Mouse (Mus musculus): ENCODE data around the gene Slc9a2.
A peak's percentile ranks its signal among the peaks of the same experiment; 100 is the strongest.
"Not testable (repeated sequence)": the region's sequence is repeated elsewhere in the genome, so short reads cannot be mapped to it uniquely, and the experiment has no call there.

The Slc9a2 gene

GRCm38 (mm10) chr1:40680067-40680867 lies at the start of gene Slc9a2:
TSS of gene Slc9a2 (plus strand) at chr1:40680574.
- DNase-seq (ENCODE audit: low spot score): no peak

DNA sequence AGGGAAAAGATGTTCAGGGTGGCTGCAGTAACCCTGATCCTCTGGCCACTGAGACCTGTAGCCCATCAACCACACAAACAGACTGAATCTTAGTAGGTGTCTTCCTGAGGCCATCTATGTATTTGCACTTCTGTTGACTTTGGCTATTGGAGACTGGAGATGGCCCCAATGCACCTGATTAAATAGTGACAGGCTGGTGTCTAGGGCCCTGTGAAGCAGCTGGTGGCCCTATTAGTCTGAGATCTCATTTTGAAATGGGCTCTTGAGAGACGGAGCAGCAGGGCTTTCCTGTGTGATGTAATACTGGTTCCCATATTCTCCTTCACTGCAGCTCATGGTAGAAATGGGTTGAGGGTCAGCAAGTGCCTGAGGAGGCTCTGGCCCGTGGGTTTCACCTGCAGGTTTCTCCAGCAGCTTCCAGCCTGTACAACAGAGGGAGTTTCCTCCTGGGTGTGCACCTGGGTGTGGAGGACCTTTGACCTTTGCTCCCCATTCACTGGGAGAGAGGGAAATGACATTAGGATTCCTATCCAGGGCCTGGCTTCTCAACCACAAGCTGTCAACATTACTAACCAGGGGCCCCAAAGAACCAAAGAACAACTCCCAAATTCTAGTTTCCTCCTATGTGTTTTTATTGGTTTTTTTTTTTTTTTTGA lies 47.8 kb upstream of the Slc9a2 start:
- no peak for DNase-seq (ENCODE audit: low spot score)

DNA sequence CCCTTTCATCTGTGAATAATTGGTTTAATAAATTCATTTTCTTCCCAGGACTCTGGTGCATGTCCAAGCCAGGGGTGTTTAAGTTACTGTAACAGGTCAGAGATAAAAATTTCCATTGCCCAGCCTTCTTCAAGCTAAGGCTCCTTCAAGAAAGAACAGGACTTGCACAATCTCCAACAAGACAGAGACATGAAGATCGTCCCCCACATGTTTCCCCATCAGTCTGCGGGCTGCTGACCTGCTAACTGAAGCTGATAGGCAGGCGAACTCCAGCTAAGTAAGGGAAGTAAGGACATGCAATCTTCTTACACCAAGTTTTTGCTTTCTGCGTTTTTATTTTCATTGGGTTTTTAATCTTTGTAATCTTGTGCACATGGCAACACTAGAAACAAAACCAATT lies 45.8 kb upstream of the Slc9a2 start:
- no peak for DNase-seq (ENCODE audit: low spot score)

DNA sequence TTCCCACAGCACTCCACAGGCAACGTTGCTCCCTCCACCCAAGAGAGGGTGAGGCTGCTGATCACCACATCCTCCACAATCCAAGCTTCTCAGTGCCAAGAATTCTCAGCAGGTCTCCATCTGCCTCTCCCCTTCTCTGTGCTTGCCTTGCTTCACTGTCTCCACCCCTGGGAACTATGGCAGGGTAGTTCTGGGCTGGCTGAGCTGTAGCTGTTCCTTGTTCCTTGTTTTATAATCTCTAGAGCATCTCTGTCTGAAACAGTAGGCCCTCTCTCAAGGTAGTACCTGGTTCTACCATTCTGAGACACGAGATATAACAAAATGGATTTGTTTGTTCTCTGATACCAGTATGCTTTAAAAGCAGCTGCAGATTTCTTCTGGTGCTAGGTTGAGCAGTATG lies 32.1 kb upstream of the Slc9a2 start:
- DNase-seq (ENCODE audit: low spot score): no peak

GRCm38 (mm10) chr1:40650803-40651497 lies 29.4 kb upstream of the Slc9a2 start:
- no peak for DNase-seq (ENCODE audit: low spot score)

DNA sequence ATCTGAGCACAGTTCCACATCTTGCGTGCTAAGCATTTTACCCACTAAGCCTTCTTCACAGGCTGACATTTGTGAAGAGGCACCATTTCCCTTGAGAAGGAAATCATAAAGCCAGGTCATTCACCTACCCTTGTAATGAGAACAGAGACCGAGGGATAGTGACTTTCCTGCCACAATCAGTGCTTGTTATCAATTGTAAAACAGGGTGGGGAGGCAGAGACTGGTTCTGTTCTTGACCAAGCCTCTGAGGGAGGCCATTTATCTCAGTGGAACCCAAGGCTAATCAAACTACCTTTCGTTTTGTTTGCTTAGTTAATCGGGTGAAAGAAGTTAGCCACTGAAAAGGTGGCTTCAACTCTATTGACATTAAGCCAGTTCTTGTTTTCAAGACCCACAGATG lies 23.3 kb upstream of the Slc9a2 start:
- DNase-seq (ENCODE audit: low spot score): no peak

GRCm38 (mm10) chr1:40657978-40658496 lies 22.3 kb upstream of the Slc9a2 start:
- DNase-seq (ENCODE audit: low spot score): peak; percentile 24

DNA sequence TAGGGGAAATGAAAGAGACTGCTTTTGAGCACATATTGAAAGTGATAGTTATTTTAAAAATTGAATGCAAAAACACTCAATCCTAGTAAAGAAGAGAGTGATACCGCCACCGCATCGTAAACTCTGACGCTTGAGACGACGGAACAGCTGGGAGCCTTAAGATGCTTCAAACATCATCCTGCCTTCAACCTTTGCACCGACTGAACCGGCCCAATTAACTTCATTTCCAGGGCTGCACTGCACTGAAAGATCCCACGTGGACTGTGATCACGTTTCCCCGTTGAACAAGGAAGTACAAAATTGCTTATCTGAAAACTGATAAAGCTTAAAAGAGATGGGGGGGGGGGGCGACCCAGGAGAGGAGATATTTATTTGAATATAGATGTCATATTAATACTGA lies 21.4 kb upstream of the Slc9a2 start:
- DNase-seq (ENCODE audit: low spot score): no peak

GRCm38 (mm10) chr1:40659496-40659895 lies 20.9 kb upstream of the Slc9a2 start:
- DNase-seq (ENCODE audit: low spot score): no peak

- no peak for DNase-seq (ENCODE audit: low spot score)
These were observed 19.5 kb upstream of the Slc9a2 start for GRCm38 (mm10) chr1:40660838-40661237.

GRCm38 (mm10) chr1:40665401-40666370 lies 14.7 kb upstream of the Slc9a2 start:
- DNase-seq (ENCODE audit: low spot score): no peak

DNA sequence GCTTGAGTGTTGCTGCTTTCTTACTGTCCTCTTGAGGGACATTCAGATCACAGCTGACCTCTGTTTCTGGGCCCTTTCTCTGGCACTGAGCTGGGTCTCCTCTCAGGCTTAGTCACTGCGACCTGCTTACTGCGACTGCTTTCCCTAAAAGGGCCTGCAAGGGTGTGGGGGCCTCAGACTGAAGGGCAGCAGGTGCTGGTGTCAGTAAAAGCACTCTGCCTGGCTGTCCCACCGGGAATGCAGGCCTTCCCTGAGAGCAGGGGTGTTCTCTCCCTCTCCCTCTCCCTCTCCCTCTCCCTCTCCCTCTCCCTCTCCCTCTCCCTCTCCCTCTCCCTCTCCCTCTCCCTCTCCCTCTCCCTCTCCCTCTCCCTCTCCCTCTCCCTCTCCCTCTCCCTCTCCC lies 12.9 kb upstream of the Slc9a2 start:
- DNase-seq (ENCODE audit: low spot score): not testable (repeated sequence)

GRCm38 (mm10) chr1:40670025-40670424 lies 10.3 kb upstream of the Slc9a2 start:
- DNase-seq (ENCODE audit: low spot score): no peak

DNA sequence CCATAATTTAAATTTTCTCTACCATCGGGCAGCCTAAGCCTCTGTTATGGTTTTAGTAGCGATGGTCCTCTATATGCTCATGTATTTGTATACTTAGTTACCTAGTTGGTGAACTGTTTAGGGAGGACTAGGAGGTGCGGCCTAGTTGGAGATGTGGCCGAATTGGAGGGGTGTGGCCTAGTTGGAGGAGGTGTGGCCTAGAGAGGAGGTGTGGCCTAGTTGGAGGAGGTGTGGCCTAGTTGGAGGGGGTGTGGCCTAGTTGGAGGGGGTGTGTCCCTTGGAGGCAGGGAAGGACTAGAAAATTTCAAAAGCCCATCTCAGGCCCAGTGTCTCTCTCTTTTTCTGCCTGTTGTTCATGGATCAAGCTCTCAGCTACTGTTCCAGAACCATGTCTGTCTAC lies 8.9 kb upstream of the Slc9a2 start:
- DNase-seq (ENCODE audit: low spot score): no peak

DNA sequence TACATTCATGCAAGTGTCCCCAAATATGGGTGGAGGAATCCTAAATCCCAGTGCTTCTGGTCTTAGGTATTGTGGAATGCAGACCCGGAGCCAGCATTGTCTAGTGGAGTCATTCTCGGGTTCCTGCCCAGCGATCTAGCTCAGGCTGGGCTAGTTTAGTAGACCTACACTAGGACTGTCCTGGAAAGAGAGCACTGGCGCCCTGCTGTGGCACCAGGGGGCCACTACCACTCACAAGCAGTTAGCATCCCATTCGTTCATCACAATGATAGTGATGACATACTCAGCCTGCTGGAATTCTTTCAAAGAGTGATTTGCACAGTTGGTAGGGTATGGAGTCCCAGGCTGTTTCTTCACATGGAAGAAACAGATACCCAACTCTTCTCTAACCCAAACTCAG lies 3.1 kb upstream of the Slc9a2 start:
- no peak for DNase-seq (ENCODE audit: low spot score)

DNA sequence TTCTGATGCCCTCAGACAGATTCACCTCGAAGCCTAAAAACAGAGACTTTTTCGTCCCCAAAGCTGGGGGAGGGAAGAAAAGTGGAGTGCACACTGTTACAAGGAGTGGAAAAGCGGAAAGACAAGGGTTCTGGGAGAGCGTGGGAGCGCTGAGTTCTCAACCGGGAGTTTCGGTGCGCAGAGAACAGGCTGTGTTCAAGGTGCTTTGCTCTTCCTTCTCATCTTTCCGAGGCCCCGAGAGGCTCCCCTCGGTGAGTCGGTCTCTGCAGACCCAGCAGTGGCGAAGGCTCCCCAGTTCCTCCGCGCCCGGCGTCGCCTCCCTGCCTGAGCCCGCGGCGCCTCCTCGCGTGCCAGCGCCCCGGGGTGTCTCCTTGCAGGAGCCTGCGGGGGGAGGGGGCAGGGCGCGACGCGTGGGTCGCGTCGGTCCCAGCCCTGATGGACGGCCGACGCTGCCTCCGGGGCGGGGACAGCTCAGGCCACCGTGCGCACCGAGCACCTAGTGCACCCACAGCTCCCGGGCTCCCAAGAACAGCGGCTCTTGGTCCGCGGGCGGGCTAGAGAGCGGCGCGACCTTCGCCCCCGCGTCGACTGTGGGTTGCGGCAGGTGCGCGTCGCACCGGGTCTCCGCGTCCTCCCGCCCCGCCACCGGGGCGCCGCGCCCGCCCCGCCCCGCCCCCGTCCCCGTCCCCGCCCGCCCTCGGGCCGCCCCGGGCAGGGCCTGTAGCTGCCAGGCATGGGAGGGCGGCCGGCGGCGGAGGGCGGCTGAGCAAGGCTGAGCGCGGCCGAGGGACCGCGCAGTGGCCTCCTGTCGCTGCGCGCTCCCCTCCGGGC lies 709 bp downstream of the Slc9a2 start:
- peak; percentile 11 for DNase-seq (ENCODE audit: low spot score)

DNA sequence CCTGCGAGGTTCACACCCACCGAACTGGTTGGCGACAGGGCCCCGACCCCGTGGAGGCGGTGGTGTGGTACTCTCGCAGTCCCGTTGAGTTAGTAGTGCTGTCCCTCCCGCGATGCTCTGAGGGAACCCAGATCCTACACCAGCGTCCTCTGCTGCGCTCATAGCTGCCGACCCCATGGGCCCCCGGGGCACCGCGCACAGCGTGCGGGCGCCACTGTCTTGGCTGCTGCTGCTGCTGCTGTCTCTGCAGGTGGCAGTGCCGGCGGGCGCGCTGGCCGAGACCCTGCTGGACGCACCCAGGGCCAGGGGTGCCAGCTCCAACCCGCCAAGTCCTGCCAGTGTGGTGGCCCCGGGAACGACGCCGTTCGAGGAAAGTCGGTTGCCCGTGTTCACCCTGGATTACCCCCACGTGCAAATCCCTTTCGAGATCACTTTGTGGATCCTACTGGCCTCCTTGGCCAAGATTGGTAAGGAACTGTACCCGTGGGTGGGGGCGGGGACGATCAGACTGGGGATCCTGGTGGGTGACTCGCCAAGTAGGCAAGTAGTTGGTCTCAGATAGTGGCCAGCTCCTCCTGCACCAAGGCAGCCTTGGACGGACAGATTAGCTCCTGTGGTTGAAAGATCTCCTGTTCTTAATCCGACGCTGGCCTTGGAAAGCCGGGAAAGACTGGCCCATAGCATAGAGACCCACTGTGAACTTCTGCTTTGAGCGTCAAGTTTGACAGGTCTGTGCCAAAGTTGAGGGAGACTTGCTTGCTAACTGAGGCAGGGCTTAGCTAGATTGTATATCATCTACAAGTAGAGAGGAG lies 1.5 kb downstream of the Slc9a2 start:
- DNase-seq (ENCODE audit: low spot score): no peak

DNA sequence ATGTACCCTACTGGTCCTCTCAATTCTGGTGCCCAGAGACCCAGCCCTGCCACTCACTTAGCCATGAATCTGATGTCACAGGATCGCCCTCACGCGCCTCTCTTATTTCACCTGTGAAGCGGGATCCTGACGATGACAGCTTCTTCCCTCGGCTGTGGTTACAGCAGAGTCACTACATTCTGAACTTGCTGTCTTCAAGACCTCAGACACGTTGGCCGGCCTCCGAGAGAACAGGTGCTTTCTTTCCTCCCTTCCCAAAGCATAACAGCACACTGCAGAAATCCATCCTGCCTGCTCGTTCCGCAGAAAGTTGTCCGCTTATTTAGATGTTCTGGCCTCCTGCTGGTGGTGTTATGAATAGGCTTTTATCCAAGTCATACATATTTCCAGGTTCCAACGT lies 13.9 kb downstream of the Slc9a2 start:
- DNase-seq (ENCODE audit: low spot score): no peak

DNA sequence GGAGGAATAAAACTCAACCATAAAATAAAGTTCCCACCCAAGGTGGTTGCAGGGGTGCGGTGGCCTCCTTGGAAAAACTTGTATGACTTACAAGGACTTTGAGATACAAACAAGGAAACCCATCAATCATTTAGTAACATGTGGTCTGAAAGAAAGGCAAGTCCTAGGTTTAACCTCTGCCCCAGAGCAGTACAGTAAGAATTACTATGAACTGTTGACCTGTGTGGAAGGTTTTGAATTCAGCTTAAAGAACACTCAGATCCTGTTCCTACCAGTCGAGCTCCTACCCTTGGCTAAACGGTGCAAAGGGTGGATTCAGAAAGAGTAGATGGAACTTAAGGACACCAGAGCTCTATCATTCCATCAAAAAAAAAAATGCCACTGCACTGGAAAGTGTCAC lies 16.1 kb downstream of the Slc9a2 start:
- DNase-seq (ENCODE audit: low spot score): no peak

DNA sequence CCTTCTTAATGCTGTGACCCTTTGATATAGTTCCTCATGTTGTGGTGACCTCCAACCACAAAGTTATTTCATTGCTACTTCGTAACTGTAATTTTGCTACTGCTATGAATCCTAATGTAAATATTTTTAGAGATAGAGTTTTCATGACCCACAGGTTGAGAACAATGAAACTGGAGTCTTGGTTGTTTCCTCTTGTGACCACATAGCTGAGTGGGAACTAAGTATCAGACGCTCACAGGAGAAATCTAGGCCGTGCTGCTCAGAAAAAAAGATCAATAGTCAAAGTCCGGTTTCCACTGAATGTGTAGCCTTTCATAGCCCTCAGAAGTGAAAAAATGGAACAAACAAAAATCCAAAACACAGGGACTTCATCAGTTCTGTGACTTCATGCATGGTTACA lies 24.7 kb downstream of the Slc9a2 start:
- no peak for DNase-seq (ENCODE audit: low spot score)
